Mouse (Mus musculus): ENCODE measurements around the gene Pip4k2b. TPM values are rescaled to one million over a fixed set of nuclear protein-coding genes. Genes with fewer than 3 reads are reported as not detected.
"Not testable (repeated sequence)": the region's sequence is repeated elsewhere in the genome, so short reads cannot be mapped to it uniquely, and the experiment has no call there.

Pip4k2b gene
- total RNA-seq, 4 experiments from 2014 or later: 97.5 to 127 (median 109) TPM

- no peak for DNase-seq (ENCODE audit: low spot score in 2 of 2)
These were observed 29.4 kb downstream of the Pip4k2b start for GRCm38 (mm10) chr11:97714784-97715760.

- no peak for DNase-seq (ENCODE audit: low spot score in 2 of 2)
These were observed 30.1 kb downstream of the Pip4k2b start for GRCm38 (mm10) chr11:97714356-97714755.

GRCm38 (mm10) chr11:97713896-97714295 lies 30.6 kb downstream of the Pip4k2b start:
- DNase-seq (ENCODE audit: low spot score in 2 of 2): no peak

- DNase-seq (ENCODE audit: low spot score in 2 of 2): no peak
These were observed 32.2 kb downstream of the Pip4k2b start for GRCm38 (mm10) chr11:97712286-97712685.

GRCm38 (mm10) chr11:97711200-97711900 lies 33.2 kb downstream of the Pip4k2b start:
- no peak for DNase-seq (ENCODE audit: low spot score in 2 of 2)

GRCm38 (mm10) chr11:97710067-97710466 lies 34.4 kb downstream of the Pip4k2b start:
- DNase-seq (ENCODE audit: low spot score in 2 of 2): not testable (repeated sequence)

- peak; percentile 99 to 100 for DNase-seq (ENCODE audit: low spot score in 2 of 2)
These were observed 41.3 kb downstream of the Pip4k2b start, which contains the start of gene Psmb3 for GRCm38 (mm10) chr11:97703039-97703826. Gene Psmb3, plus strand, starts transcription at chr11:97703399.

GRCm38 (mm10) chr11:97702393-97702745 lies 42.1 kb downstream of the Pip4k2b start:
- DNase-seq (ENCODE audit: low spot score in 2 of 2): peak; percentile 89 to 93

GRCm38 (mm10) chr11:97701581-97702392 lies 42.7 kb downstream of the Pip4k2b start:
- DNase-seq (ENCODE audit: low spot score in 2 of 2): no peak

- DNase-seq (ENCODE audit: low spot score in 2 of 2): no peak
These were observed 43.5 kb downstream of the Pip4k2b start for GRCm38 (mm10) chr11:97700746-97701580.

- peak in 1 of 2 experiments; percentile 64 for DNase-seq (ENCODE audit: low spot score in 2 of 2)
These were observed 44.3 kb downstream of the Pip4k2b start, which contains the start of gene Pcgf2 for GRCm38 (mm10) chr11:97700003-97700745. Gene Pcgf2, minus strand, starts transcription at chr11:97700497.

- peak; percentile 72 to 73 for DNase-seq (ENCODE audit: low spot score in 2 of 2)
These were observed 44.9 kb downstream of the Pip4k2b start for GRCm38 (mm10) chr11:97699626-97700002.

GRCm38 (mm10) chr11:97698741-97699611 lies 45.5 kb downstream of the Pip4k2b start:
- no peak for DNase-seq (ENCODE audit: low spot score in 2 of 2)

GRCm38 (mm10) chr11:97697891-97698529 lies 46.5 kb downstream of the Pip4k2b start:
- DNase-seq (ENCODE audit: low spot score in 2 of 2): no peak

GRCm38 (mm10) chr11:97697199-97697890 lies 47.2 kb downstream of the Pip4k2b start:
- DNase-seq (ENCODE audit: low spot score in 2 of 2): no peak

- no peak for DNase-seq (ENCODE audit: low spot score in 2 of 2)
These were observed 47.8 kb downstream of the Pip4k2b start for GRCm38 (mm10) chr11:97696669-97697068.

Data from layer of hippocampus, adult 8-10 months (tissue).